Mouse (Mus musculus) ES-E14 (cell line): ENCODE results near the gene Arhgap32. TPM values are rescaled to one million over a fixed set of nuclear protein-coding genes. Genes with fewer than 3 reads are reported as not detected.

Source experiments
- DNase-seq: peaks from one replicate; pipeline ENCODE4 v3.0.0-alpha.2; 2013; ENCODE audit warnings: low read depth, low spot score
- H3K27ac ChIP-seq: 2 replicates; pipeline ENCODE4 v1.5.1; 2012; ENCODE audit warnings: low read depth, mild to moderate bottlenecking, low read length, moderate library complexity, mixed read lengths; ENCODE audit not compliant: poor library complexity, insufficient read depth, severe bottlenecking
- H3K36me3 ChIP-seq: 2 replicates; pipeline ENCODE4 v1.6.1; 2012; ENCODE audit warnings: mild to moderate bottlenecking, low read length, moderate library complexity, mixed read lengths; ENCODE audit not compliant: control insufficient read depth, poor library complexity, insufficient read depth, severe bottlenecking
- H3K4me1 ChIP-seq, 2 experiments: fragments of 150-350 bp in 1 of 2; sonication (generic) in 1 of 2; 2 replicates each; pipeline ENCODE4 v1.6.1; 2012; ENCODE audit warnings: low read length in 2 of 2, mild to moderate bottlenecking in 1 of 2, mixed read lengths in 1 of 2; ENCODE audit not compliant: control insufficient read depth in 2 of 2, insufficient read depth in 2 of 2, poor library complexity in 1 of 2
- H3K4me3 ChIP-seq, 2 experiments: fragments of 150-350 bp in 1 of 2; sonication (generic) in 1 of 2; 2 replicates each; pipeline ENCODE4 v1.5.1; 2012; ENCODE audit warnings: low read length in 2 of 2, low read depth in 1 of 2, mild to moderate bottlenecking in 1 of 2, mixed read lengths in 1 of 2; ENCODE audit not compliant: insufficient read depth in 1 of 2, poor library complexity in 1 of 2, severe bottlenecking in 1 of 2
- H3K9ac ChIP-seq: 2 replicates; pipeline ENCODE4 v1.6.1; 2012; ENCODE audit warnings: low read depth, mild to moderate bottlenecking, low read length, mixed read lengths; ENCODE audit not compliant: poor library complexity, insufficient read depth, severe bottlenecking
- H3K9me3 ChIP-seq: fragments of 150-350 bp; sonication (generic); 2 replicates; pipeline ENCODE4 v1.6.1; 2012; ENCODE audit warnings: low read depth, mild to moderate bottlenecking, low read length; ENCODE audit not compliant: control insufficient read depth, insufficient read depth
- CHD2 ChIP-seq: IDR thresholded peaks from 2 replicates; pipeline ENCODE4 v1.6.1; 2014; ENCODE audit warnings: mild to moderate bottlenecking, low read depth, low read length, inconsistent platforms
- HCFC1 ChIP-seq: IDR thresholded peaks from 2 replicates; pipeline ENCODE4 v1.6.1; 2012; ENCODE audit warnings: low read length, inconsistent platforms, borderline replicate concordance; ENCODE audit not compliant: insufficient read depth
- MAFK ChIP-seq: IDR thresholded peaks from 2 replicates; pipeline ENCODE4 v1.6.1; 2014; ENCODE audit warnings: mild to moderate bottlenecking, low read depth, low read length, inconsistent platforms; ENCODE audit not compliant: insufficient read depth
- ZC3H11A ChIP-seq: IDR thresholded peaks from 2 replicates; pipeline ENCODE4 v1.6.1; 2012; ENCODE audit warnings: low read depth, mild to moderate bottlenecking, inconsistent platforms, low read length, borderline replicate concordance
- ZNF384 ChIP-seq: IDR thresholded peaks from 2 replicates; pipeline ENCODE4 v1.6.1; 2012; ENCODE audit warnings: low read depth, low read length, inconsistent platforms
- in situ Hi-C, 2 experiments: fragments of 600-800 bp; cut with MboI; formaldehyde crosslinking; loops; one replicate each; pipeline ENCODE4 v1.15.1; 2025; ENCODE audit warnings: low sequenced_read_pairs in 2 of 2, inconsistent platforms in 1 of 2; ENCODE audit not compliant: unreplicated experiment in 2 of 2
- total RNA-seq: library from RNA; depleted of rRNA; stranded (reverse); fragments of 300-350 nt; gene quantifications from 2 replicates; pipeline ENCODE4 v1.2.3, GENCODE M21; 2012

The Arhgap32 gene
- total RNA-seq, 1 experiment, result 13.9 TPM

GRCm38 (mm10) chr9:32093456-32093855 is 22.5 kb upstream of the Arhgap32 start:
- H3K9me3 ChIP-seq, result no peaks in the 10 kb centered on the region
- no peak overlapping the region for H3K4me3 ChIP-seq
- DNase-seq, result no peak
- peaks cover 8 to 14% of the 10 kb centered on the region in 2 experiments for H3K4me1 ChIP-seq
- in situ Hi-C loops, result no loop called here
- H3K27ac ChIP-seq, result no peak overlapping the region
- H3K9ac ChIP-seq, result no peak overlapping the region
- no peak for TF ChIP-seq ZC3H11A
- no peak for TF ChIP-seq HCFC1
- no peak for TF ChIP-seq ZNF384
- TF ChIP-seq MAFK, result no peak
- no peak for TF ChIP-seq CHD2
- no peaks in the 10 kb centered on the region for H3K36me3 ChIP-seq

GRCm38 (mm10) chr9:32094351-32095120 is 21.4 kb upstream of the Arhgap32 start:
- no peak for DNase-seq
- H3K4me3 ChIP-seq, result no peak overlapping the region
- H3K27ac ChIP-seq, result peak overlapping the region; percentile 74
- no peak overlapping the region for H3K9ac ChIP-seq
- no peaks in the 10 kb centered on the region for H3K36me3 ChIP-seq
- no peaks in the 10 kb centered on the region for H3K9me3 ChIP-seq
- peaks cover 8 to 14% of the 10 kb centered on the region in 2 experiments for H3K4me1 ChIP-seq
- TF ChIP-seq CHD2 (no peak), ZNF384 (no peak), ZC3H11A (no peak), MAFK (no peak), HCFC1 (no peak)
- in situ Hi-C loops, result no loop called here

GRCm38 (mm10) chr9:32095511-32095910 is 20.4 kb upstream of the Arhgap32 start:
- Histone ChIP-seq H3K4me1 (peaks cover 8 to 14% of the 10 kb centered on the region in 2 experiments), H3K9ac (no peak overlapping the region), H3K27ac (peak overlapping the region; percentile 92; the same call in 1 of the 2 replicates), H3K9me3 (no peaks in the 10 kb centered on the region), H3K36me3 (no peaks in the 10 kb centered on the region; the same call in 1 of the 2 replicates), H3K4me3 (peak overlapping the region in 1 of 2 experiments; percentile 37; a peak in 2 of 4 replicates)
- peak; percentile 86 for DNase-seq
- TF ChIP-seq HCFC1 (no peak), CHD2 (no peak; the same call in 1 of the 2 replicates), ZNF384 (no peak), ZC3H11A (no peak), MAFK (no peak)
- in situ Hi-C loops, result no loop called here

- Histone ChIP-seq H3K9me3 (no peaks in the 10 kb centered on the region), H3K4me1 (peaks cover 8 to 14% of the 10 kb centered on the region in 2 experiments), H3K4me3 (peak overlapping the region; percentile 36 to 37), H3K9ac (peak overlapping the region; percentile 60; the same call in 1 of the 2 replicates), H3K36me3 (no peaks in the 10 kb centered on the region; the same call in 1 of the 2 replicates), H3K27ac (peak overlapping the region; percentile 92; the same call in 1 of the 2 replicates)
- no peak for TF ChIP-seq MAFK
- TF ChIP-seq ZNF384, result no peak
- no peak for TF ChIP-seq HCFC1
- TF ChIP-seq CHD2, result no peak
- TF ChIP-seq ZC3H11A, result no peak
- in situ Hi-C loops, result no loop called here
- DNase-seq, result no peak
These were observed 19.4 kb upstream of the Arhgap32 start for GRCm38 (mm10) chr9:32096541-32096940.
